Comparison of ENCODE assay signal across 8 mouse cellular contexts in the genomic region with DNA sequence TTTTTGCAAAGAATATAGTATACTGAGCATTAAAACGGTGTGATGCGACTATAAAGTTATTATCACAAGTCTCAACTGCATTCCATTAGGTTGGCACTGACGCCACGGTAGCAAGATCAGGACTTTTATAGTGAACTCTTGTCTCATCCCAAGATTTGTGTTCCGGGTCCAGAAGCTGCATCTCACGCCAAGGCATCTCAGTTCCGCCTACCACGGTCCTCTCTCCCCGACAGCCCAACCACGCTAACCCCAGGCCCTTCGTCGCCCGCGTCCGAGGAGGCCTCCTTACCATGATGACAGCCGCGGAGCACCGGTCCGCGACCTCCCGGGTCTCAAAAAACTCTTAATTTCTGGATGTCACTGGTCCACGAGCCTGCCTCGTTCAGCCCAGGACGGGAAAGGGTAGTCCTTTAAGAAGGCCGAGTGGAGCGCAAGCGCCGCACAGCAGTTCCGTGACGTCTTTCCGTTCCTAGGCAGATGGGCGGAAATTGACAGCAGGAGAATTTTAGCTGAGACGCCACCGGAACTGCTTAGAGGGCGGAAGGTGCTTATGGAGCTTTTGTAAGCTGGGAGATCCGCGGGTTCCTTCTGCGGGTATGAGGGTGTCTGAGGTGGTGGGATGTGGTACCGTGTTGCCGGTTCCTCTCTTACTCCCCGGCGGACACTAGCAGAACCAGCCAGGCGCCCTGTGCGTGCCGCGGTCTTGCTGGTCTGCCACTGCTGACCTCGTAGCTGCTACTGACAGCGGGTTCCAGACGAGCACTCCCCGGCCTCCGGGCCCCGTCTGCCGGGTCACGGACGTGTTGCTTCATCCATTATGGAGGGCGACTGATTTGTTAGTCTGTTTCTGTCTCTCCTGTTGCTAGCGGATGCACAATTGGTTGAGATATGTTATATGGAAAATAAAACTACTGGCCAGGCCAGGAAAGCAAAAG. TPM values are rescaled to one million over a fixed set of nuclear protein-coding genes. Genes with fewer than 3 reads are reported as not detected.
DNase-seq lines count a peak whose midpoint lies in the region; ATAC-seq and TF ChIP-seq lines count a peak whose summit lies in the region.

TSS of gene Gfm2 (plus strand) at position 472 of the 935 bp plus-strand sequence.
TSS of gene Nsa2 (minus strand) at position 472 of the 935 bp plus-strand sequence.

- peaks cover 37% of the 10 kb centered on the region for H3K36me3 ChIP-seq in forebrain, embryonic 10.5 days (replicated peaks)
- peaks cover 17% of the 10 kb centered on the region for H3K36me3 ChIP-seq in heart, embryonic 15.5 days
- peaks cover 13% of the 10 kb centered on the region for H3K36me3 ChIP-seq in liver, embryonic 14.5 days (replicated peaks; ENCODE audit: control insufficient read depth, insufficient read depth, low read depth)
- H3K36me3 ChIP-seq in neural tube, embryonic 11.5 days (ENCODE audit: control insufficient read depth, insufficient read depth, low read length) = peaks cover 1% of the 10 kb centered on the region; the same call in 1 of the 2 replicates
- peaks cover 11% of the 10 kb centered on the region for H3K36me3 ChIP-seq in stomach, postnatal 0 days (ENCODE audit: control insufficient read depth, insufficient read depth, low read length)

- TF ChIP-seq EP300 in liver, embryonic 14.5 days (IDR thresholded peaks at IDR 0.05; ENCODE audit: low read depth) = no peak
- no peak for TF ChIP-seq EP300 in stomach, postnatal 0 days (optimal IDR thresholded peaks at IDR 0.05)

- H3K4me1 ChIP-seq in forebrain, embryonic 10.5 days = peaks cover 12% of the 10 kb centered on the region
- H3K4me1 ChIP-seq in heart, embryonic 15.5 days (replicated peaks) = peaks cover 10% of the 10 kb centered on the region
- H3K4me1 ChIP-seq in liver, embryonic 14.5 days (replicated peaks; ENCODE audit: control insufficient read depth in 2 of 2, insufficient read depth in 2 of 2, low read length in 1 of 2) = peaks cover 5 to 6% of the 10 kb centered on the region in 2 experiments
- H3K4me1 ChIP-seq in neural tube, embryonic 11.5 days (ENCODE audit: control insufficient read depth, insufficient read depth, low read length) = 0 out of 2 replicates have a peak, but pooled peaks cover 2% of the 10 kb centered on the region
- H3K4me1 ChIP-seq in stomach, postnatal 0 days (replicated peaks; ENCODE audit: control insufficient read depth, insufficient read depth) = no peaks in the 10 kb centered on the region

- DNase-seq in CD8-positive naive resting alpha-beta T cell, adult 2 months (ENCODE audit: low read depth in 2 of 2, low spot score in 2 of 2) = peak; percentile 87 to 90
- peak; percentile 91 for DNase-seq in c-Kit-positive CD71-negative TER-119-negative erythroid progenitor cells, embryonic 14.5 days (ENCODE audit: low read depth)
- peak; percentile 90 for DNase-seq in forebrain, embryonic 10.5 days (ENCODE audit: extremely low spot score, low spot score)
- DNase-seq in kidney, postnatal 25 days = peak; percentile 88 to 94
- DNase-seq in liver, embryonic 14.5 days (ENCODE audit: low read depth in 3 of 3, low spot score in 3 of 3) = peak; percentile 89 to 92 (median 91)
- peak; percentile 93 for DNase-seq in neural tube, embryonic 11.5 days (ENCODE audit: low spot score)
- DNase-seq in stomach, postnatal 0 days (ENCODE audit: low spot score) = peak; percentile 89

- H3K9ac ChIP-seq in heart, embryonic 15.5 days = peak within 1 kb of the TSS; percentile 91
- peak within 1 kb of the TSS; percentile 87 for H3K9ac ChIP-seq in liver, embryonic 14.5 days (replicated peaks)
- peak within 1 kb of the TSS; percentile 92 for H3K9ac ChIP-seq in neural tube, embryonic 11.5 days (ENCODE audit: low read length)
- H3K9ac ChIP-seq in stomach, postnatal 0 days (ENCODE audit: low read length) = peak within 1 kb of the TSS; percentile 90

- H3K27ac ChIP-seq in forebrain, embryonic 10.5 days = peak within 1 kb of the TSS; percentile 92
- H3K27ac ChIP-seq in heart, embryonic 15.5 days = peak within 1 kb of the TSS; percentile 93
- H3K27ac ChIP-seq in liver, embryonic 14.5 days = peak within 1 kb of the TSS; percentile 28
- peak within 1 kb of the TSS; percentile 83; the same call in 1 of the 2 replicates for H3K27ac ChIP-seq in neural tube, embryonic 11.5 days (ENCODE audit: low read depth, low read length)
- H3K27ac ChIP-seq in stomach, postnatal 0 days (replicated peaks) = peak within 1 kb of the TSS; percentile 89

- no peak for TF ChIP-seq CTCF in liver, embryonic 14.5 days (IDR thresholded peaks at IDR 0.05; ENCODE audit: low read depth)
- no peak for TF ChIP-seq CTCF in stomach, postnatal 0 days (IDR thresholded peaks at IDR 0.05; ENCODE audit: low read depth)

- ATAC-seq in heart, embryonic 15.5 days (replicated peaks; ENCODE audit: insufficient number of reproducible peaks, insufficient read depth, low FRiP score, low read depth) = peak; percentile 96
- peak; percentile 97 for ATAC-seq in liver, embryonic 14.5 days (ENCODE audit: insufficient read depth)
- peak; percentile 91 for ATAC-seq in neural tube, embryonic 11.5 days (ENCODE audit: insufficient read depth, low FRiP score, low TSS enrichment)
- ATAC-seq in stomach, postnatal 0 days (ENCODE audit: low FRiP score, low TSS enrichment) = peak; percentile 99

- no peaks in the 10 kb centered on the region for H3K27me3 ChIP-seq in forebrain, embryonic 10.5 days (ENCODE audit: poor library complexity, severe bottlenecking)
- no peaks in the 10 kb centered on the region for H3K27me3 ChIP-seq in heart, embryonic 15.5 days
- H3K27me3 ChIP-seq in liver, embryonic 14.5 days (ENCODE audit: control insufficient read depth, insufficient read depth, low read length) = no peaks in the 10 kb centered on the region
- no peaks in the 10 kb centered on the region for H3K27me3 ChIP-seq in neural tube, embryonic 11.5 days (ENCODE audit: control insufficient read depth, insufficient read depth, low read length)
- no peaks in the 10 kb centered on the region for H3K27me3 ChIP-seq in stomach, postnatal 0 days (ENCODE audit: control insufficient read depth, insufficient read depth, low read length)

- WGBS in forebrain, embryonic 10.5 days = under 1% methylated on average over 57 of the region's 57 CpGs
- WGBS in heart, embryonic 15.5 days = under 1% methylated on average over 57 of the region's 57 CpGs
- WGBS in liver, embryonic 14.5 days (ENCODE audit: insufficient replicate concordance) = under 1% methylated on average over 57 of the region's 57 CpGs
- WGBS in neural tube, embryonic 11.5 days = under 1% methylated on average over 57 of the region's 57 CpGs
- WGBS in stomach, postnatal 0 days = under 1% methylated on average over 57 of the region's 57 CpGs

- no peaks in the 10 kb centered on the region for H3K9me3 ChIP-seq in forebrain, embryonic 10.5 days
- H3K9me3 ChIP-seq in heart, embryonic 15.5 days (replicated peaks) = no peaks in the 10 kb centered on the region
- H3K9me3 ChIP-seq in liver, embryonic 14.5 days (ENCODE audit: control insufficient read depth, low read length) = no peaks in the 10 kb centered on the region
- H3K9me3 ChIP-seq in neural tube, embryonic 11.5 days (ENCODE audit: control insufficient read depth, low read length) = no peaks in the 10 kb centered on the region
- no peaks in the 10 kb centered on the region for H3K9me3 ChIP-seq in stomach, postnatal 0 days (ENCODE audit: control insufficient read depth, low read length)

- H3K4me3 ChIP-seq in forebrain, embryonic 10.5 days = peak within 1 kb of the TSS; percentile 93
- peak within 1 kb of the TSS; percentile 98 for H3K4me3 ChIP-seq in heart, embryonic 15.5 days
- peak within 1 kb of the TSS; percentile 88 for H3K4me3 ChIP-seq in liver, embryonic 14.5 days (ENCODE audit: insufficient read depth in 1 of 2, low read depth in 2 of 2, low read length in 2 of 2)
- H3K4me3 ChIP-seq in neural tube, embryonic 11.5 days (ENCODE audit: low read depth, low read length) = peak within 1 kb of the TSS; percentile 92
- H3K4me3 ChIP-seq in stomach, postnatal 0 days (ENCODE audit: low read depth, low read length) = peak within 1 kb of the TSS; percentile 88

- peak within 1 kb of the TSS; percentile 67 for H3K4me2 ChIP-seq in heart, embryonic 15.5 days
- H3K4me2 ChIP-seq in liver, embryonic 14.5 days (ENCODE audit: low read depth) = peak within 1 kb of the TSS; percentile 75
- H3K4me2 ChIP-seq in neural tube, embryonic 11.5 days (ENCODE audit: low read depth) = peak within 1 kb of the TSS; percentile 58
- peak within 1 kb of the TSS; percentile 59 for H3K4me2 ChIP-seq in stomach, postnatal 0 days (replicated peaks; ENCODE audit: low read depth)

RNA-seq across cellular contexts. Expression of gene Gfm2, which starts in this region (rescaled TPM):
- 44.0 and 47.1 TPM in 2 replicates for polyA plus RNA-seq in forebrain, embryonic 10.5 days (2016; fragmentation: Nextera tagmentation; extraction: Ambion mirVana)
- 27.1 and 29.5 TPM in 2 replicates for polyA plus RNA-seq in heart, embryonic 15.5 days (2015; fragmentation: Nextera tagmentation; extraction: Ambion mirVana)
- 9.1 and 12.6 TPM in 2 replicates for polyA plus RNA-seq in liver, embryonic 14.5 days (2012; rRNA removed)
- polyA plus RNA-seq in liver, embryonic 14.5 days (2014; fragmentation: Nextera tagmentation; extraction: Ambion mirVana) = 16.2 and 18.2 TPM in 2 replicates
- 34.5 and 39.6 TPM in 2 replicates for polyA plus RNA-seq in neural tube, embryonic 11.5 days (2014; fragmentation: Nextera tagmentation; extraction: Ambion mirVana)
- polyA plus RNA-seq in stomach, postnatal 0 days (2015; fragmentation: Nextera tagmentation; extraction: Ambion mirVana) = 12.7 and 13.1 TPM in 2 replicates

RNA-seq across cellular contexts. Expression of gene Nsa2, which starts in this region (rescaled TPM):
- polyA plus RNA-seq in forebrain, embryonic 10.5 days (2016; fragmentation: Nextera tagmentation; extraction: Ambion mirVana) = 60.6 and 65.2 TPM in 2 replicates
- 37.0 and 42.0 TPM in 2 replicates for polyA plus RNA-seq in heart, embryonic 15.5 days (2015; fragmentation: Nextera tagmentation; extraction: Ambion mirVana)
- 13.4 and 38.2 TPM in 2 replicates for polyA plus RNA-seq in liver, embryonic 14.5 days (2012; rRNA removed)
- 35.9 and 36.2 TPM in 2 replicates for polyA plus RNA-seq in liver, embryonic 14.5 days (2014; fragmentation: Nextera tagmentation; extraction: Ambion mirVana)
- 72.3 and 73.1 TPM in 2 replicates for polyA plus RNA-seq in neural tube, embryonic 11.5 days (2014; fragmentation: Nextera tagmentation; extraction: Ambion mirVana)
- 51.3 and 52.9 TPM in 2 replicates for polyA plus RNA-seq in stomach, postnatal 0 days (2015; fragmentation: Nextera tagmentation; extraction: Ambion mirVana)

Comparison
In these comparisons a context has a peak if more than half of its experiments do, and no peak if none do; other contexts are left out.
1. Peak in every context shown above with its lines: DNase-seq, ATAC-seq, H3K4me3 ChIP-seq and H3K27ac ChIP-seq.
2. H3K27ac ChIP-seq: peak in every context shown above with its lines; median percentile 93 in heart, embryonic 15.5 days; 92 in forebrain, embryonic 10.5 days; 89 in stomach, postnatal 0 days; 83 in neural tube, embryonic 11.5 days; 28 in liver, embryonic 14.5 days.